Mouse (Mus musculus) spleen, adult 2 months (tissue): ENCODE measurements around the gene Pkn3. TPM values are rescaled to one million over a fixed set of nuclear protein-coding genes. Genes with fewer than 3 reads are reported as not detected.
A peak's percentile ranks its signal among the peaks of the same experiment; 100 is the strongest.
"Not testable (repeated sequence)": the region's sequence is repeated elsewhere in the genome, so short reads cannot be mapped to it uniquely, and the experiment has no call there.

Experiments
- DNase-seq, 2 experiments: peaks; one replicate each; pipeline versions ENCODE4 v3.0.0 to v3.0.0-alpha.2; 2012 to 2021; ENCODE audit warnings: low spot score in 2 of 2, low read depth in 1 of 2
- H3K27ac ChIP-seq: fragments of 200-500 bp; 2 replicates; pipeline ENCODE4 v1.5.1; 2012; ENCODE audit warnings: low read length, inconsistent platforms; ENCODE audit not compliant: insufficient read depth
- H3K27me3 ChIP-seq: fragments of 200-500 bp; 2 replicates; pipeline ENCODE4 v1.6.1; 2012; ENCODE audit warnings: mild to moderate bottlenecking, moderate library complexity, low read length, inconsistent platforms; ENCODE audit not compliant: control insufficient read depth, insufficient read depth
- H3K36me3 ChIP-seq: fragments of 200-500 bp; 2 replicates; pipeline ENCODE4 v1.6.1; 2012; ENCODE audit warnings: mild to moderate bottlenecking, low read length, inconsistent platforms; ENCODE audit not compliant: control insufficient read depth, insufficient read depth
- H3K4me1 ChIP-seq: fragments of 200-500 bp; 2 replicates; pipeline ENCODE4 v1.6.1; 2011; ENCODE audit warnings: inconsistent platforms; ENCODE audit not compliant: control insufficient read depth, insufficient read depth, insufficient read length
- H3K4me3 ChIP-seq: fragments of 200-500 bp; 2 replicates; pipeline ENCODE4 v1.5.1; 2011; ENCODE audit warnings: mild to moderate bottlenecking, inconsistent platforms; ENCODE audit not compliant: insufficient read depth, insufficient read length; ENCODE audit errors: extremely low read depth
- CTCF ChIP-seq: fragments of 200-500 bp; IDR thresholded peaks from 2 replicates; pipeline ENCODE4 v1.5.1; 2011; ENCODE audit warnings: mild to moderate bottlenecking, inconsistent platforms; ENCODE audit not compliant: insufficient read depth, insufficient read length, insufficient replicate concordance; ENCODE audit errors: extremely low read depth
- POLR2A ChIP-seq: fragments of 200-500 bp; IDR thresholded peaks from 2 replicates; pipeline ENCODE4 v1.6.1; 2011; ENCODE audit warnings: low read depth, low read length, inconsistent platforms
- WGBS: fragments of 180-500 bp; shearing (Covaris S2); methylation state at CpG from one replicate; pipeline ENCODE4 v1.1.7; 2018; 5-methylcytosine and 5-hydroxymethylcytosine counted together
- polyA plus RNA-seq: library from polyadenylated mRNA; depleted of rRNA; stranded (reverse); fragments of >200 nt; gene quantifications from 2 replicates; pipeline ENCODE4 v1.2.3, GENCODE M21; 2012

Pkn3 gene
- polyA plus RNA-seq, 1 experiment, result 4.6 TPM

DNA sequence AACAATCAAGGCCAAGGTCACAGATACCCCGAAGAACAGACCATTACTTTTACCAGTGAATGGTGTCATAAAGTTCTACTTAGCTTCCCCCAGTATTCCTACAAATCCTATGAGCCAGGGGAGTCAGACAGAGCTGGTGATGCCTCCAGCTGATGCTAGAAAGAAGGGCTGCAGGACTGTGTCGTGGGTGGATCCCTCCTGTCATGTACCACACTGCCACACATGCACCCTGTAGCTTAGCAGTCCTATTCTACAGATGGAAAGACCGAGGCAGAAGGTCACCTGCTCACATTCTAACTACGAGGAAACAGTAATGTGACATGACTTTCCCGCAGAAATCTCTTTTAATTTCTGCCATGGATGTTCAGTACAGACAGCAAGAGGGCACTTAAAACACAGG is 45.3 kb downstream of the Pkn3 start:
- Histone ChIP-seq H3K36me3 (no peaks in the 10 kb centered on the region), H3K4me3 (no peak overlapping the region), H3K27ac (no peak overlapping the region), H3K4me1 (peaks cover 17% of the 10 kb centered on the region; the same call in 1 of the 2 replicates), H3K27me3 (no peaks in the 10 kb centered on the region)
- no peak for TF ChIP-seq POLR2A
- no peak for TF ChIP-seq CTCF
- DNase-seq, result no peak
- 84% methylated on average over 5 of the region's 5 CpGs for WGBS

DNA sequence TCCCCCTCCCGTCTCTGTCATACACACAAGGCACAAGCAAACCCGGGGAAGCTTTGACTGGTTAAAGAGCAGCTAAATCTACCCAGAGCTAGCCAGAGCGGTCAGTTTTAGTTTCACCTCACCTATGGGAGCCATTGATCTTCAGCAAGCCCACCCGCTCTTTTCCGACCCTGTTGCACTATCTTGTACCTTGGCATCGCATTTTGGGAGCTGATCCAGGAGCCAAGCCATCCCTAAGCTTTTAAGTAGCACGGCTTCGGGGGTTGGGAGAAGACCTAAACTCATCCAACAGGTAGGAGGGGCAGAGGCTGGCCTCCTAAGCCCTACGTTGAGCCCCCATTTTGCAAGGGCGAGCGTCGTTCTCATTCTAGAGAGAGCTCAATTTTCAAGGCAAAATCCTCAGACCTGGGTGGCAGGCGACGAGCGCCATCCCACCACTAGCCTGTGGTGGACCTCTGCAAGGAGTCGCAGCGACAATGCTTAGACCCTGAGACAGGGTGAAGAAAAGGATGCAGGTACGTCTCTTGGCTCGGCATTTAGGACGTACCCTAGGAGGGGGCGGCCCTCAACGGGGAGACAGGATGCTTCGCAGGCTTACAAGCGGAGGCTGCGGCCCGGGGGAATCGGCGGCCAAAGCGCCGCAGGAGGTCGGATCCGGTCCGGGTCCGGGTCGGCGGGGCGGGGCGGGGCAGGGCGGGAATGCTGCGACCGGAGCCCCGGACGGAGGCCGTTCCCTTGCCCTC is 46.4 kb downstream of the Pkn3 start:
- Histone ChIP-seq H3K4me3 (peak overlapping the region; percentile 86), H3K27ac (peak overlapping the region; percentile 90), H3K36me3 (no peaks in the 10 kb centered on the region), H3K27me3 (no peaks in the 10 kb centered on the region), H3K4me1 (peaks cover 17% of the 10 kb centered on the region; the same call in 1 of the 2 replicates)
- WGBS, result 2% methylated on average over 44 of the region's 44 CpGs
- TF ChIP-seq CTCF (no peak), POLR2A (no peak)
- DNase-seq, result peak in 1 of 2 experiments; percentile 21

DNA sequence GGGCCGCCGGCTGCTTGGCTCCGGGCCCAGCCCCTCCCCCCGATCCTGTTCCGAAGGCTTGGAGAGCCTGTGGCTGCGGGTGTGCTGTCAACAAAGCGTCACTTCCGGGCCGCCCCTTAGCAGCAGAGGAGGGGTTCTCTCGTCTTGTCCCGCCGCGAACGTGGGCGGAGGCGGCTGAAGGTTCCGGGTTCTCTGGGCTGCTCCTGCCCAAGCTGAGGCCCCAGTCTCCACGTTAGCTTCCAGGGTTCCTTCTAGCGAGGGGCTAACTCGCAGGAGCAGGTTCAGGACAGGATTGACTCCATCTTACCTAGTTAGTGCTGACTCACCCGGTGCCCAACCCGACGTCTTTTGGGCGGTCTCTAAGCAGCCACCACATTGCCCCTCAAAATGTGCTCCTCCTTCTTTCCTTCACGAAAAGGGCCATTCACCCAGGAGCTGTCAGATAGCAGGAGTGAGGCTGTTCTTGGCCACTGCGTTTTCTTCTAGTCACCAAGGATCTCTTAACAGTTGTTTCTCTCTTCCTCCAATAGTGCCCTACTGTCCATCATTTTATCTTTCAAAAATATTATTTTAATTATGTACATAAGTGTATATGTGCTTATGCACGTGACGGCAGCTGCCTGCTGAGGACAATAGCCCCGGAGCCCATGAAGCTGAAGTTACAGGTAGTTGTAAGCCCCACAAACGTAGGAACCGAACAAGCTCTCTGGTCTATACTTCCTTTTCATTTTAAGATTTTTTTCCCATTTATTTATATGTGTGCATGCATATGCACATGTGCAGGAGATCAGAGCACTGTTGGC is 47.2 kb downstream of the Pkn3 start, which contains the start of gene Zer1:
Gene Zer1 (minus strand): TSS at position 114 of the 803 bp plus-strand sequence.
- WGBS, result 11% methylated on average over 29 of the region's 31 CpGs
- H3K27ac ChIP-seq, result peak within 1 kb of the TSS; percentile 90

DNA sequence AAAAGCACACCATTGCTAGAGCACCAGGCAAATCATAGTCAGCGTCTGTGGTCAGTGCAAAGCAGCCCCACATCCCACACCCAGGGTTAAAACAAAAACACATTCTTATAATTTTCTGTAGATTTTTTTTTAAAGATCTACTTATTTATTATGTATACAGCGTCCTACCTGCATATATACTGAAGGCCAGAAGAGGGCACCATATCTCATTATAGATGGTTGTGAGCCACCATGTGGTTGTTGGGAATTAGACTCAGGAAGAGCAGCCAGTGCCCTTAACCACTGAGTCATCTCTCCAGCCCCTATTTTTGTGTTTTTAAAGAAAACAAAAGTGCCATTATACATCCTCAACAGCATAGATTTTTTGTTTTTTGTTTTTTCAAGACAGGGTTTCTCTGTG is 51.3 kb downstream of the Pkn3 start:
- Histone ChIP-seq H3K27me3 (no peaks in the 10 kb centered on the region), H3K4me1 (peaks cover 6% of the 10 kb centered on the region; the same call in 1 of the 2 replicates), H3K27ac (no peak overlapping the region), H3K36me3 (no peaks in the 10 kb centered on the region), H3K4me3 (no peak overlapping the region)
- peak in 1 of 2 experiments; percentile 29 for DNase-seq
- no peak for TF ChIP-seq POLR2A
- no peak for TF ChIP-seq CTCF
- WGBS, result 38% methylated on average over 2 of the region's 2 CpGs

More for the DNA sequence above, 47.2 kb downstream of the Pkn3 start, which contains the start of gene Zer1:
- H3K4me3 ChIP-seq, result peak within 1 kb of the TSS; percentile 86
- DNase-seq, result peak; percentile 76 to 91
- H3K36me3 ChIP-seq, result no peaks in the 10 kb centered on the region
- peaks cover 14% of the 10 kb centered on the region; the same call in 1 of the 2 replicates for H3K4me1 ChIP-seq
- TF ChIP-seq POLR2A (peak; percentile 79), CTCF (no peak)
- H3K27me3 ChIP-seq, result no peaks in the 10 kb centered on the region

DNA sequence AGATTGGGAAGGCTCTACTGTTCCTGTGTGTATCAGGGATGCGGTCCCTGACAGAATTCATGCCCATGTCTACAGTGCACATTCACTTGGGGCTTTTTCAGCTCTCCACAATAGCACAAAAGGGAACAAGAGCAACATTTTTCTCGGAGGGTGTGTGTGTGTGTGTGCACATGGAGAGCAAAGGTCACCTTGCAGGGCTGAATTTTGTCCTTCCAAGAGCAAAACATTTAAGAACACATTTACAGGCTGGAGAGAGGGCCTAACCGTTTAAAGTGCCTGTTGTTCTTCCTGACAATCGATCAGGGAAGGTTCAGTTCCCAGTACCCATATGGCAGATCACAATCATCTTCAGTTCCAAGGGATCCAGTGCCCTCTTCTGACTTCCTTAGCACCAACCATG is 52.7 kb downstream of the Pkn3 start:
- WGBS, result 86% methylated on average over 4 of the region's 4 CpGs
- DNase-seq, result no peak
- no peaks in the 10 kb centered on the region for H3K36me3 ChIP-seq
- peaks cover 9% of the 10 kb centered on the region; the same call in 1 of the 2 replicates for H3K4me1 ChIP-seq
- H3K27me3 ChIP-seq, result no peaks in the 10 kb centered on the region
- no peak overlapping the region for H3K4me3 ChIP-seq
- TF ChIP-seq CTCF (no peak), POLR2A (no peak)
- H3K27ac ChIP-seq, result no peak overlapping the region

DNA sequence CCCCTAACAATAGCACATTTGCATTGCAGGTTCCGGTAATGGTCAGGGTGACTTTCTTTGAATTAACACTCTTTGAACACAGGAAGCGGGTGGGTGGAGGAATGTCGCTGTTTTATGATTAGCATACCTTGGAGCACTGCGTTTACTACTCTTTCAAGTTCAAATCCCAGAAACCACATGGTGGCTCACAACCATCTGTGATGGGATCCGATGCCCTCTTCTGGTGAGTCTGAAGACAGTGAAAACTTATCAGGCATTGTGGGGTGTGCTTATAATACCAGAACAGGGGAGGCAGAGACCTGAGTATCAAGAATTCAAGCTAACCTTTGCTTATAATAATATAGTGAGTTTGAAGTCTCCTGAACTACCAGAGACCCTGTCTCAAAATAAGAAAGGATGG is 53.8 kb downstream of the Pkn3 start:
- H3K27me3 ChIP-seq, H3K4me3 ChIP-seq, DNase-seq, H3K36me3 ChIP-seq, H3K27ac ChIP-seq, H3K4me1 ChIP-seq: not testable (repeated sequence)
- 41% methylated on average over 5 of the region's 5 CpGs for WGBS
